Mouse (Mus musculus): Measurements from ENCODE around the gene Zdhhc13.

Gene Zdhhc13

GRCm38 (mm10) chr7:48845213-48845973, 56.6 kb downstream of the Zdhhc13 start:
- no peak for DNase-seq

DNA sequence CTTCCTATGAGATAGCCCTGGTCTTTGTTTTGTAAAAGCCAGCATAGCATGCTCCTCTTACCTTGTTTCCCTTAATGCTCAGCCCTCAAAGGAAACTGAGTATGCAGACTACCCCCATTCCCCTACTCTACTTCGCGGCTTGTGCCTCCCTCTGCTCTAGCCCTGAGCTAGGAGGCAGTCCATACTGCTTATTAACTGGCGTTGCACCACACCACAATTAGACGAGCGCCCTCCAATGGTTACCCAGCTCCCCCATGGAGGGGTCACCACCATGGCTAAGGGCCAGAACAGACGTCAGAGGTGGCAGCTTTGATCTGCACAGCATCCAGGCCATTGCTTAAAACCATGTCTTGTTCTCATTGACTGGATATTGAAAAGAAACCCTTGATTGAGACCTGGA, 58.0 kb downstream of the Zdhhc13 start:
- no peak for DNase-seq

- no peak for DNase-seq
Observed at GRCm38 (mm10) chr7:48847820-48848650, 59.2 kb downstream of the Zdhhc13 start, which contains the start of gene Csrp3. Gene Csrp3, minus strand, starts transcription at chr7:48848033.

DNA sequence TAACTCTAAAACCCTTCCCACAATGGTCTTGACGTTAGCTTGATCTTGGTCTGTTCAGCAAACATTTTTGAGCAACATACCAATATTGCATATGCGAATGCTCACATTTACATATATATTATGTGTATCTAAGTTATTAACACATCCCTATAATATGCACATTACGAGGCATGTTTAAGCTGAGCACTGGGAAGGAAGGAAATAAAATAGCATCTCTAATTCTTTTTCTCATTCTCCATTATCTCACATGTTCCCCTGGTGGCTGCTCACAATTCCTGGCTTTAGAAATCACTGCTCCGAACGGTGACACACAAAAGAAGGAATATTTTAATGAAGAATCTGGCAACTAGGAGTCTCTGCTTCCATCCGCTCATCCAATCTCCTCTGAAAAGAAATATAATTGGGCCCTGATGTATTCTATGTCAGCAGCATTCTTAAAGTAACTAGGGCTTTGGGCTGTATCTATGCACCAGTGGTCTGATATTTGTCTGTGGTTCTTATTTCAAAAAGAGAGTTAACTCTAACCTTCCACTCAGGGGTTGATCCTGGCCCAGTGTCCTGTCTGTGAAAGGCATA, 62.8 kb downstream of the Zdhhc13 start:
- no peak for DNase-seq

DNA sequence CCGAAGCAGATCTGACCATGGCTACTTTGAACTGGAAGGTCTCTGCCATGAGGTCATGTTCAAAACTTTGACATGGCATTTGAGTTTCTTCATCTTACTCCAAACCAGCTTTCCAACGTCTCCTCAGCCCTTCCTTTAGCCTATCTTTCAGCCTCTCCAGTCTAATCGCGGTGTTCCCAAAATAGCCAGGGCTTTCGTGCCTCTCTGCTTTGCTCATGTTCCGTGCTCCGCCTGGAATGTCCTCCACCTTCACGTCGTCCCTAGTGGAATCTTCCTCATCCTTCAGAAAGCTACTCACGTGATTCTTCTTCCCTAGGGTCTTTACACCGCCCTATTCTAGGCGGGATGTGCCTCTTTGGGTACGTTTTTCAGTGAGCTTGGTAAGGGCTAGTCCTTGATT, 64.7 kb downstream of the Zdhhc13 start:
- no peak for DNase-seq

GRCm38 (mm10) chr7:48855461-48855860, 66.7 kb downstream of the Zdhhc13 start:
- DNase-seq, result no peak

DNA sequence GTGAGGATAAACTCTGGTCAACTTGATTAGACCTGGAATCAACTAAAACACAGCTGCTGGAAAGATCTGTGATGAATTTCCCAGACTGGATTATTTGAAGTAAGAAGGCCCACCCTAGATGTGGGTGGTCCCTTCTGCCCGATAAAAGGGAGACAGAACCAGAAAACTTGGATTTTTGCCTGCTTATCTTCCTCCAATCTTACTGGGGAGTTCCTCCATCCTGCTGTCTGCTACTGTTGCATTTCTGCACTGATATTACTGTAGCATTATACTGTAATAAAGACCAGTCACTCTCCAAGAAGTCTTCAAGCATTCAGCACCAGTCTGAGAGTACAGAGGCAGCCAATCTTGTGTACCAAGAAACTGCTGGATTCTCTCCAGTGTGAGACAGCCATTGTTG, 69.5 kb downstream of the Zdhhc13 start:
- no peak for DNase-seq

- DNase-seq, result no peak
Observed at GRCm38 (mm10) chr7:48859362-48859761, 70.6 kb downstream of the Zdhhc13 start.

GRCm38 (mm10) chr7:48860948-48861347, 72.1 kb downstream of the Zdhhc13 start:
- no peak for DNase-seq

- no peak for DNase-seq
Observed at GRCm38 (mm10) chr7:48861796-48862195, 73.0 kb downstream of the Zdhhc13 start.

- no peak for DNase-seq
Observed at GRCm38 (mm10) chr7:48864199-48864598, 75.4 kb downstream of the Zdhhc13 start.

DNA sequence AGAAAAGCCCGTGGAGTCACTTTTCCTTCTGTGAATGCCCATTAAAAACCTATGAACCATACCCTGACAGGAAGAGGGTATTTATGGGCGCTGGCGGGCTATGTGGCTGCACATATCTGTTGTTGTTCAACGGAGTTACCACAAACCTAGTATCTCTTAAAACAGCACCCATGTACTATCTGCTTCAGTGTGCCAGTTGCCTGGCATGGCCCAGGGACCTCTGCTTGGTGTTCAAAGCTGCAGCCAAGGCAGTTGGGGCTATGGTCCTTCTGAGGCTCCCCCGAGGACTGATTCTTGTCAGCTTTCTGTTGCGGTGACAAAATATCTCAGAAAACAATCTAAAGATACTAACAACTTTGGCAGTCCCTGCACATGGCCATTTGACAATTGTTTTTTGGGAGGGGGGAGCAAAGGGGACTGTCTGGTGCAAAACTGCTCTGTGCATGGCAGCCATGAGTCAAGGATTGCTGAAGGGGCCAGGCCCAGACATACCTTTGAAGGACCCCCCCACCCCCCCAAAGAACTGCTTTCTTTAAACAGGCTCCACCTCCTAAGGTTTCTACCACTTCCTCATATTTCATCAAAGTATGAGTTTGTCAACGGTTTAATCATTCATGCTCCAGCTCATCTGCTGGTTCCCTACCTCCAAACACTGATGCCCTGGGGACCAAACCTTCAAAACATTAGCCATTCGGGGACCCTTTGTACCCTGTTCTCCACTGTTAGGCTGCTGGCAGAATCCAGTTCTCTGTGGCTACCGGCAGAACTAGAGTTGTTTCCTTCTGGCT, 76.1 kb downstream of the Zdhhc13 start:
- no peak for DNase-seq

DNA sequence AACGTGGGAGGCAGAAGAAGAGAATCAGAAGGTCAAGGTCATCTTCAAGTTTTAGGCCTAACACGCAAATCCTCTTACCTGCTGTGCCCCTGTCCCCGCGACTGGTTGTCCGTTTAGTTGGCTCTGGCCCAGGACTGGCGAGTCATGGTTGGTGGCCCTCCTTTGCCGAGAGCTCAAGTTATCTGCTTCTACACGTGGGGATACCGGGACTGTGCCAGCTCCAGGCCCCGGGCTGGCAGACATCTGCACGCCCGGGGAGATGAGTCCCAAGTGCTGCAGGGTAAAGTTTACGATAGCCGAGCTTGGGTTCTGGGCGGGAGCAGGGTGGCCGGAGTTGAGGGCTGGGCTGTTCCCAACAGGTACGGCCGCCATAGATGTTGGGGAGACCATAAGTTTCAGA, 78.8 kb downstream of the Zdhhc13 start:
- no peak for DNase-seq

DNA sequence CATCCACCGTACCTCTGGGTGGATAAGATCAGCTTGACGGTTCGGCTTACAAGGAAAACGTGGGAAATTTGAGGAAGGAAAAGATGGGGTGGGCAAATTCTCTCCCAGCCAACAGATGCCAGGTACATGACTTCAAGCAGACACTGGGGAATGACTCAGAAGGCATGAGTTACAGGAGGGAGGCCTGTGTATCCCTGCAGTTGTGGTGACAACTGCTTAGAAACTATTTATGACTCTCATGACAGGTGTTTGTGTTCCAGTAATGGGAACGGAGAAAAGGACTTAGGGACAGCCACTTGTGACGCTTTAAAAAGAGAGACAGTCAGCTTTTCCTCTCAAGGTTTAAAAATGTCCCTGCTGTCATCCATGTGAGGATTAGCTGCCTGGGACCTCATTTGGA, 81.3 kb downstream of the Zdhhc13 start:
- no peak for DNase-seq

GRCm38 (mm10) chr7:48870579-48871180, 81.9 kb downstream of the Zdhhc13 start:
- no peak for DNase-seq

DNA sequence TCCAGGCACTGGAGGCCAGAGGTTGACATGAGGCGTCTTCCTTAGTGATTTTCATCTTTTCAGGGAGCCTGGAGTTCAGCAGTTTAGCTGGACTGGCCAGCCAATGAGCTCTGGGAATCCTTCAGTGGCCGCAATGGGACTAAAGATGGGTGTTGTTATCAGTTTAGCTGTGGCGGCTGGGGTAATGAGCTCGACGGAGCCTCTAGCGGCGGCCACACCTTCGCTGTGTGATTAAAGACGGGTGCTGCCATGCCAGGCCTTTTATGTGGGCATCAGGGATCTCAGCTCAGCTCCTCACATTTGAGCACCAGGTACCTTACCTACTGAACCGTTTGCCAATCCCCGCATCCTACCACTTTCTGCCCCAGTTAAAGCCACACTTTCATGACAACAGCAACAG, 82.5 kb downstream of the Zdhhc13 start:
- no peak for DNase-seq

DNA sequence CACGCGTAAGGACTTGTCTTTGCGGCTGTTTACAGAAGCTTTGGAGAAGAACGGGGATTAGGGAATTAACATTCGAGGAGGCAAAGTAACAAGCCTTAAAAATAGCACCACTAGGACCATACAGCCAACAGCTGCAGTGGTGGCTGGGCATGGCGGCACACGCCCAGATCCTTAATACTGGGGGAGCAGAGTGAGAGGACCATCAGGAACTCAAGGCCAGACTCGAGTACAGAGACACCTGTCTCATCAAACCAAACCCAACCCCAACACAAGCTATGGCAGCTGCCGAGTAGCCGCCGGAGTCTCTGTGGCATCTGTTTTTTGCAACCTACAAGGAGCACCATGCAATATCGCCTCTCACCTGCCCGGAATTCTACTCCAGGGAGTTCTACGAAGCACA, 86.3 kb downstream of the Zdhhc13 start:
- no peak for DNase-seq

DNA sequence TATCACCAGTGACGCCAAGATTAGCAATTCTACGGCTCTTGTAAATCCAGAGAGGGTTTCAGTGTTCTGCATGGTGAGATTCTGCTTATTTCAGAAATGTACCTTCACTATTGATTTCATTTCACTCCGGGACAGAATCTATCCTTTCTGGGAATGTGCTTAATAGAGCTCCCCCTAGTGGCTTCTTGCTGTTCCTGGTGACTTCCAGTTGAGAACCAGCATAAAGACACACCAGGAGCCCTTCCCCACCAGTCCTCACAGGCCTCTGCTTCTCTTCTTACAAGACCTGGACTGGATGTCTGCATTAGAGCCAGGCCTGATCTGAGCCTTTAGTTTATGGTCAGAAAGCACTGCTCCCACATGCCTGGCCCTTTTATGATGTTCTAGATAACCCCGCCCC, 87.7 kb downstream of the Zdhhc13 start:
- no peak for DNase-seq

Measured in thymus, postnatal 36 days (tissue).